Mouse (Mus musculus): ENCODE measurements around the gene Slc24a3.
A peak's percentile ranks its signal among the peaks of the same experiment; 100 is the strongest.

Slc24a3 gene

DNA sequence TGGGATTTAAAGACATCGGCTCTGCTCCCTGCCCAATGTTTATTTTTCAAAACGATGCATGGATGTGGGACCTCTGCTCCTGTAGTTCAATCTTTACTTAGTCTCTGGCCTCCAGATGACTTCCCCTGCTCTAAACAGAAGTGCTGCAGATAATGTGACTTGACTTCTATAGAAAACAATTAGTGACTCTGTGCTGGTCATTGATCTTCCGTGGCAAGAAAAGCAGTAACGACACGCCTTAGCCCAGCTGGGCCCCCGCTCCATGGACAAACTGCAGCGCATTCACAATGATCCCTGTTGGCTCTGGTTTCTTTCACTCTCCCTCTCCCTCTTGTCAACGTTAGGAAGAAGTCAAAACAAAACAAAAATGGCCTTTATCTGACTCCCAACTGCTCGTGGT lies 453.6 kb downstream of the Slc24a3 start:
- DNase-seq (ENCODE audit: low spot score): no peak

DNA sequence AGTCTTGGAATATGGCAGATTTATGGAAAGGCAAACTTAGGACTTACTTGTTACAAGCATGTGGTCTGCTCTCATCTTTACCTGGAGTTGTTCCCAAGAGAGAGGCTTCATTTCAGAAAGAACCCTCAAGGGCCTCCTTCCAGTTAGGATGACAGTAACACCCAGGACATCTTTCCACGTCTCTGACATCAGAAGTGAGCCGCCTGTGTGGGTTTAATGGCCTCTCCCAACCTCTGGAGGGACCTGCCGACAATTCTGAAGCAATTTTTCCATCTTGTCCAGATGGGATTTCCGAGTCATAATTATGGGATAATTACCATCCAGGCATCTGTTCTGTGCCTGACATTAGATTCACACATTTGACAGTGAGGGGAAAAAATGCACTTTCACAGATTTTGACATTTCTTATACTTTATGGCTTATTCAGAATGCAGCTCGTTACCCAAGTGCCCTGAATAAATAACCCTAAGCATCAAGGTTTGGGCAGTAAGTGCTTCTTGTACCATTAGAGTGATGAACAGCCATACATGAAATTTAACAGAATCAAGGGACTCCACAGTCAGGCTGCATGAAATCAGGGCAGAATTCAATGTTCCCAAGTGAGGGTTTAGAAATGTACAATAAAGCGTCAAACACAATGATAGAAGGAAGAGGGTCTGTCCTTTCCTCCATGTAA lies 463.7 kb downstream of the Slc24a3 start:
- DNase-seq (ENCODE audit: low spot score): no peak

DNA sequence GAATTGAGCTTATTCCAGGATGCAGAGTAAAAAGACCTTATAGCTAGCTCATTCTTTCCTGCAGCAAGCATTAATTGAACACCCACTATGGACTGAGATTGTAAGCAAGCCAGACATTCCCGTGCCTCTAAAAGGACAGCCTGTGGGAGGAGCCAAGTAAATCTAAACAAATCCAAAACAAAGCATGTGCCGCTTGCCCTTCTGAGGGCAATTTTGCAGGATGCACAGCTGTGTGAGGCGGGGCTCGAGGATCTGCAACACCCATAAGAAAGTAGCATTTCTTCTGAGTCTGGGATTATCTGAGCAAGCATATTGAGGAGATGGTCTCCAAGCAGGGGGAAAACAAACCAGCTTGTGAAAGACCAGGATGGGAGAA lies 464.2 kb downstream of the Slc24a3 start:
- DNase-seq (ENCODE audit: low spot score): no peak

DNA sequence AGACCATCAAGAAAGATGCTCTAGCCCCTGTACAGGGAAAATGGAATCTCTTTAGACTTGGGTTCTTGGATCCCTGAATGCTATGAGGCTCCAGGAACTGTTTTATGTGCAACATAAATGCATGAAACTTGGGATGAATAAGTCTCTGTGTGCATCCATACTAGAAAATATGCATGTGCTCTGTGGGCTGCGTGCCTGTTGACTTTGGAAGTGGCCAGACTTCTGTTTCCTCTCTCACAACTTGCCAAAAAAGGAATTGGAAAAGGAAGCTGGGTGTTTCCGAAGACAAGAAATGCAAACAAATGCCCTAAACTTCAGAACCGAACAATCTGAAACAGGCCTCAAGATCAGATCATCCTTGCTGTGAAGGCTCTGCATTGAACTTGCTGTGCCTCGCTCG lies 466.3 kb downstream of the Slc24a3 start:
- no peak for DNase-seq (ENCODE audit: low spot score)

DNA sequence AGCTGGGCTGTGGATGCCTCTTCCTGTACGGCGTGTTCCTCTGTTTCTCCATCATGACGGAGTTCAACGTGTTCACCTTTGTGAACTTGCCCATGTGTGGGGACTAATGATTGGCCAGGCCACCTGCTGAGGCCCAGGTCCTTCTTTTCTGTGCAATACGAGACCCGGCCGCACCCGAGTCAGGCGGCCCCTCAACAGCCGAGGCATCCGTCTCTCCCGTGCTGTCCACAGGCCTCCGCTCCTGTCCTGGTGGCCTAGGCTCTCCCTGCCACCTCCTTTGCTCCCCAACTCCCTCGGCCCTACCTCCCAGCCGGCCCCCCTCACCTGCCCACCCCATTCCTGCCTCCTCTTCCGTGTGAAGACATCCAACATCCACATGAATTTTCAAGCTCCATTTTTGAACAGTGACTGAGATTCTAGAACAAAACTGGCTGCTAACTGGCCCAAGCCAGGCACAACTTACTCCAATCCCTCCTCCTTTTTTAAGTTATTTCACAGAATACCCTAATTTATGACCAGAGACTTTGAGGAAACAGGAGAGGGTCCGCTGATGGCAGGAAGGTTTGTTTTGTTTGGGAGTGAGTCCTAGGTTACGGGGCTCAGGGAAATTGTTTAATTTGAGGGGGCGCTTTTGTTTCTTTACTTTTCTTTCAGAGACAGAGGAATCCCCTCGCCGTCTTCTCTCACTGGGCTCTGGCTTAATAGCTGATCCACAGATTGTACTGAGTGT lies 472.9 kb downstream of the Slc24a3 start:
- DNase-seq (ENCODE audit: low spot score): no peak

DNA sequence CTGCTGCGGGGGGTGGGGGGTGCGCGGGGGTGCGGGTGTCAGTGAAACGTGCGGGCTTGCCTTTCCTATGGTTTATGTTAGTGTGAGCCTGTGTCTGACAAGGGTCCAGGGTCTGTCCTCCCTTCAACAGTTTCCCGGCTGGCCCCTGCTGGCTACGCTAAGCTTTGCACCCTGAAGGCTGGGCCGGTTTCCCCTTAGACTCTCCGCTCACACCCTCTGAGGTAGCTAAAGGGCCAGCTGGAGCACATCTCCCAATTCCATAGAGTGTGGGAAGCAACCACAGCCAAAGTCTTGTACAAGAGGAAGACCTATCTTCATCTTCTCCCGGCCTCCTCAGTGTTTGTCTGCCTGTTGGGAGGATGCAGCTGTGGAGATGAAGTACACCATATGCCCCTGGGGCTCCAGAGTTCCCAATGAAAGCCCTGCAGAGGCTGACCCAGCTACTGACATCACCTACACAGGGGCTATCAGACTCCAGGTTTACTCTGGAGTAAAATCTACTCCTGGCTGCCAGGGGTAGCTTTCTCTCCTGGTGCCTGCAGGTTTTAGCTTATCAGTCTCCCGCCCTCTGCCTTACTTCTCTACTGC lies 487.9 kb downstream of the Slc24a3 start:
- DNase-seq (ENCODE audit: low spot score): no peak

DNA sequence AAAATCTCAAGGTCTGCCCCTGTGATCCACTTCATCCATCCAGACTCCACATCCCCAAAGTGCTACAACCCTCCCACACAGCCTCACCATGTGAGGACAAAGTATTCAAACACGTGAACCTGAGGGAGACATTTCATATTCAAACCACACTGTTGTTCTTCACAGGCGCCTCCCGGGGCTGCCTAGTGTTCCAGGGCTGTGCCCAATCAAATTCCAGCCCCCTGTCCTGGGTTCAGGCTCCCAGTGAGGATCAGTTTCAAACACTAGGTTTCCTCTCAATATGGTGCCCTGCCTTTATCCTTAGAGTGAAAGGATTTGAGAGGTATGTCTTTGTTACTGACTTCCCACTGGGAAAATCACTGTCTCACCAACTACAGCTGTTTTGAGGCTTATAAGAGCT lies 488.6 kb downstream of the Slc24a3 start:
- no peak for DNase-seq (ENCODE audit: low spot score)

DNA sequence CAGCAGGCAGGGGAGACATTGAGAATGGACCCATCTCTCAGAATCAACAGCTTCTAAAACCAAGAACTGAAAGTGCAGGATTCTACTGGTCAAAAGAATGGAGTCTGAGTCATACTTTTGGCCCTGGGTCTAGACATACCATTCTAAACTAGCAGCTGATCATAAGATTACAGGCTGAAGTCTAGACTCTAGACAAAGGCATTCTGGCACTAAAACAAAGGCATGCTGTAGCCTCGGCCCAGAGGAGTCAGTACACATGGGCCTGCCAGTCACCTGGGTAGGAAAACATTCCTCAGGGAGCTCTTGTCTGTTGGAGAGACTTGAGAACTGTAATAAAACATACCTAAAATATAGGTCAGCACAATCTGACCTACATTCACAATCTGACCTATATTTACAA lies 489.2 kb downstream of the Slc24a3 start:
- no peak for DNase-seq (ENCODE audit: low spot score)

DNA sequence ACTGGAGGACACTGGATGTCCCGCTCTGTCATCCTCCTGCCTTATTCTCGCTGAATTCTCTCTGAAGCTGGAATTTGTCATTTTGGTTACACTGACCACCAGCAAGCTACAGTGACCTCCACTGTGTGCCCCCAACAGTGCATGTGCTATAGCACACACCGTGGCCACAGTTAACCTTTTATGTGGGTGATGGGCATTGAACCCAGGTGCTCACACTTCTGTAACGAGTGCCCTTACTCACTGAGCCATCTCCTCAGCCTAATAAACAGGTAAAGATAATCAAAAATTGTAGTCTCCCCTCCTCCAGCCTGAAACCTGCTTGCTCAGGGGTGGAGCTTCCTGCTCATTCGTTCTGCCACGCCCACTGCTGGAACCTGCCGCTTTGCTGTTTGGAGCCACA lies 493.7 kb downstream of the Slc24a3 start:
- no peak for DNase-seq (ENCODE audit: low spot score)

DNA sequence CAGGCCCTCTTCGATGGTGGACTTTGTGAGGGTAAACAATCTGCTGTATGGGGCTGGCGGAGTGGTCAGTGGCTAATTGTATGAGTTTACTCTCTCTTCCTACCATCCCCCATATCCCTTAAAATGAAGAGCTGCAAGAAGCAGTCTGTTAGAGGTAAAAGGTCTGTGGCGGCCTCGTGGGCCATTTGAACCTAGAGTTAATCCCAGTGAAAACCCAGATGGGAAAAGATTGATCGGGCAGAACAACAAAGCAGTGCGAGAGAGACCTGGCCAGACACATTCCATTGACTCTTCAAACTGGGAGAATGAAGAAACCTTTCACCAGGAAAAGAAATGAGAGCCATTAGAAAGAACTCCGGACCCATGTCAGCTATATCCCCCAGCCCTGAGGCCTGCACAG lies 496.3 kb downstream of the Slc24a3 start:
- no peak for DNase-seq (ENCODE audit: low spot score)

DNA sequence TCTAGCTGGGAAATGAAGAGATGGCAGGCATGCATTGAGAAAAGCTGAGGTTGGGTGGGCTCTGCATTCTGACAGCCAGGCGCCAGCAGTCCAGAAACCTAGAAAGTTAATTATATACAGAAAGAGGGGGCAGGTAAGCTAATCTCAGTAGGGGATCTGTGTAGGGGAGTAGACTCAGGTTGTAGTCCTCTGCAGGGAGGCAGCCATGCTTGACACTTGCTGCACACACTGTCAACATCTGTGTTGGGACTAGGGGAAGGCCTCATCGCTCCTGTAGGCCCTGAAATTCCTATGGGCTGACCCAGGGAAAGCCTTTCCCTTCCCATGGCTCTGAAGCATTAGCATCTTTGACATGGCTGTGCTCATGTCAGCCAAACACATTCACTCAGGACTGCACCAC lies 496.8 kb downstream of the Slc24a3 start:
- DNase-seq (ENCODE audit: low spot score): no peak

DNA sequence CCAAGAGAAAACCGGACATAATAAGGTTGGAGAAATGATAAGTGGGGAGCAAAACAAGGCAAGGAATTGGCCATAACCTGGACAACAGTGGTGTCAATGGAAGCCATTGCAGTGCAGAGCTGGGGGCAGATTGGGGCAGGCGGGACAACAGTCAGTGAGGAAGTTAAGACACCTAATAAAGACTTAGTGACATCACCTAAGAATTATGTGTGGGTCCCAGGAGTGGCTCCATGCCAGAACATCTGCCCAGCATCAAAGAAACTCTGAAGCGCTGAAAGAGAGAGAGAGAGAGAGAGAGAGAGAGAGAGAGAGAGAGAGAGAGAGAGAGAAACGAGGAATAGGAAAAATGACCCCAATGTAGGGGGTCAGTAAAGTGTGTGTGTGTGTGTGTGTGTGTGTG lies 500.6 kb downstream of the Slc24a3 start:
- no peak for DNase-seq (ENCODE audit: low spot score)

DNA sequence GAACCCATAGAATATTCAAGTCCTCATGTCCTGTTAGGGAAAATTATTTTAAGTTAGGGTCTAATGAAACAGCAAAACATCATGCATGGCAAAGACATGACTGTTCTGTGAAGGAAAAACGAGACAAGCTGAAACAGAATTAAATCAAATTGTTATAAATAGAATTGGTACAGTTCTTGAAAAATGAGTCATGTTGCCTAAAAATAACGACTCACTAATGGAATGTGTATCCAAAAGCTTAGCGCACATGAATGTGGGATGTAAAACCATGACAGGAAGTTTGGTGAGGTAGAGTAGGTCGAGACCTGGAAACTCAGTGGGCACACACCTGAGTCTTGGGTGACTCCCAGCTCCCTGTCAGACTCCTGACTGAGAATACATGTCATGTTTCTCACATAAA lies 502.6 kb downstream of the Slc24a3 start:
- DNase-seq (ENCODE audit: low spot score): no peak

DNA sequence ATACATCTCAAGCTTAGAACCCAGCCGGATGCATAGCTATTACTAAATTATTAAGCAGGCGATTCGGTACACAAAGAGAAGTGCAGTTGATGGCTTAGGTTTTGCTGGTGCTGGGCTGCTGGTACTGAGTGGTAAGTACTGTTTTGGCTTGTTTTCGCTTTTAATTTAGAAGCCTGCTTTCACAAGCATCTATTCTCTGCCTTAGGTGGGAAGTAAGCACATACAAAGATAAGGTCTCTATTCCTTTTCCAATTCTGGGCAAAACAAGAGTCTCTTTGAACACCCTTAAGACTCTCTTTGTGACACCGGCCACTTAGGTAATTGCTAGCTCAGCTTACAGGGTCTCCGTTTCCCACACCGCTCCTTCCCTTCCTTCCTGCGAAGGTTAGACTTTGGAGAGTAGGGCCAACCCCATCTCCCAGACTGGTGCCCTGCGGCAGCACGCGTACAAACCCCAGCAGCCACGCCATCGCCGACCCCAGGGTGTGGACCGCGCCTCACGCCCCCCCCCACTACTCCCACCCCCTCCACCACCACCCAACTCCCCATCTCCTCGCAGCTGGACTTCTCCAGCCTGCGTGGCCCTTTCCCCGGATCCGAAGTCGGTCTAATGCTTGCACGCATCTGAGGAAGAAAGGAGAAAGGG lies 507.1 kb downstream of the Slc24a3 start:
- DNase-seq (ENCODE audit: low spot score): peak; percentile 8

DNA sequence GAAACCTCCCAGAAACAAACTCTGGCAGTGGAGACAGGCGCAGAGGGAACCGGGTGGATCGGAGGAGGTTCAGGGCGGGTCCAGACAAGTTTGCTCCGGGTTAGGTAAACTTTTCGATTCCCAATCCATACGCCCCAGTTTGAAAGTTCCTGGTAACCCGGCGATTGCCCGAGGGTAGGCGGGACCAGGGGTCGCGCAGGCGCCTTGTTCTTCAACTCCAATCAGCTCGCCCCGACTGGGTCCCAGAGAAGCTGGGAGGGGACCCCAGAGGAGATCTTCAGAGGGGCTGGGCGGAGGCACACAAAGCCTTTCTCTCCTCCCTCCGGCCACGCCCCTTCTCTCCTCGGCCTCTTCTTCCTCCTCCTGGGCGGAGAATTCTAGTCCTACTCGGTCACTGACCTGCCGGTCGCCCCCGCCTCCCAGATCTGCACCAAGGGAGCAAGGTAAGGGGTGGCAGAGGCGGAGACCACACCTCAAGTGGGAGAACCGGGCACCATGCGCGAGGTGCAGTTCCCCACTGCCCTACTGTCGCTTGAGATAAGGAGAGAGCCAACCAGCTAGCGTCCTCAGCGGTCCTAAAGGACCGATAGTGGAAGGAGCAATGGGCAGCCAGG lies 507.7 kb downstream of the Slc24a3 start, which contains the start of gene Rin2:
TSS of gene Rin2 (plus strand) at position 74 of the 614 bp plus-strand sequence.
- DNase-seq (ENCODE audit: low spot score): peak; percentile 59

DNA sequence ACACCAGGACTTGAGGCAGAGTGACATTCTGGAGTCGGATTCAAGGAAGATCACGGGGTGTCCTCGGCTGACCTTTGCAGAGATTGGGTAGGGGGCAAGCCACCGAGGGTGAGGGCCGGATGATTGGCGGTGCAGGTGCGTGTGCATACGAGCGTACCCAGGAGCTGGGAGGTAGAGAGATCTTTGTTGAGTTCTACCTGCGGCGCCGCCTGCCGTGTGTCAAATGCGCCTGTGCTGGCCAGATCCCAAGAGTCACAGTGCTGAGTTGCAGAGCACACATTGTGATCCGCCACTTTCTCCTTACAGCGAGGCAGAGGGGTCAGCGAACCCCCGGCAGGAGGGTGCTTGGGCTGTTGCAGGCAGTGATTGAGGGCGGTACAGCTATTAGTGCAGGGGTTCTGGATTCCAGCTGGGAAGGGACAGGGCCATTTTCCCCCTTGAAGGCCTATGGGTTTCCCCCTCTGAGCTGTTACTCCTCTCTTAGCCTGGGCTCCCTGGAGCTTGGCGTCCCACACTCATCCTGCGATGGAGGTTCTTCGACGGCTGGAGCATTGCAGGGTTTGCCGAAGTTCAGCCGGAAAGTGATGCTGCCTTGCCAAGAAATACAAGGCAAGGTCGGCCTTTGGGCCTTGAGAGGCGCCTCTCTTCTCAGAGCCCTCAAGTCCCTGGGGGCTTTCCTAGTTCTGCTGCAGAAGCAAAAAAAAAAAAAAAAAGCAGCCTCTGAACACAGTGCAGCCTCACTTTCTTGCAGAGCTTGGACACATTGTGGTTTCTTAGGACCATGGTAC lies 508.4 kb downstream of the Slc24a3 start:
- DNase-seq (ENCODE audit: low spot score): peak; percentile 40

DNA sequence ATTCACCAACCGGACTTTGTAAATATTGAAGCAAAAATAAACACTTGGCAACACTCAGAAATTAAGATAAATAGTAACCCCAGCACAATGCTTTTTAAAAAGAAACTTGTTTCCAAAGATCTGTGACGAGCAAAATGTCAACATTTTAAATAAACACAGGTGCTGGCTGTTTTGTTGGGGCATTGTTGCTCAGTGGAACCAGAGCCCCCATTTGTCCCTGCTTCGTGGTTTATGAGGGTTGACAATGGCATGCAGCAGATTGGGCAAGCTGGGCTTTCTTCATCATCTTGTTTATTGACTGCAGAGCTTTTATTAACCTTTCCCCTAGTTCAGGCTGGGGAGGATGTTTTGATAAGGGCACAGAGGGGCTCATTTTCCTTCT lies 509.0 kb downstream of the Slc24a3 start:
- no peak for DNase-seq (ENCODE audit: low spot score)

DNA sequence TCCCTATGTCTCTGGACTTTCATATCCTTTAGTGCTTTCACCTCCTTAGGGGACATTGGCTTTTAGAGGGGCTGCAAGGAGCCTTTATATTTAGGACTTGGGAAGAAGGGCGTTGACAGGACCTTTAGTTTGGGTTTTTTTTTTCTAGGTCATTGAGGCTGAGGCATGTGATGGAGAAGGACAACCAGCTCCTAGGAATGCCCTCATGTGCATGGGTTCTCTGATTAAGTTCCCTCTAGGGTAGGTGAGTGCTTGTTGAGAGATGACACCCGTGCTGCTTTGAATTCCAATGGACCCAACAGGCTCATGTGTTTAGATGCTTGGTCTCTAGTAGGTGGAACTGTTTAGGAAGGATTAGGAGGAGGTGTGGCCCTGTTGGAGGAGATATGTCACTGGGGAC lies 509.4 kb downstream of the Slc24a3 start:
- DNase-seq (ENCODE audit: low spot score): no peak

DNA sequence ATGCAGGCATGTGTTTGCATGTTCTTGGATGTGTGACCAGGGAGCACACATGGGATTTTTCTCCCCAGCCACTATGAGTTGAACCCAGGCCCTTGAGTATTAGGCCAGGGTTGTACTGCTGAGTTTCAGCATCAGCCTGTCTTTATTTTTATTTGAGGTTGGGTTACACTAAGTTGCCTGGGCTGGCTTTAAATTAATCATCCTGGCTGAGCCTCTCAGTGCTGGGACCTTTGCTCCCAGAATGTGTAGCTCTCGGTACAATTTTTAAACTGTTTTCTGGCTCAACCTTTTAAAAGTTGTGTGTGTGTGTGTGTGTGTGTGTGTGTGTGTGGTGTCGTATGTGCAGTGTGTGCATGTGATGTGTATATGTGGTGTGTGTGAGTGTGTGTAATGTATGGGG lies 512.6 kb downstream of the Slc24a3 start:
- DNase-seq (ENCODE audit: low spot score): no peak

DNA sequence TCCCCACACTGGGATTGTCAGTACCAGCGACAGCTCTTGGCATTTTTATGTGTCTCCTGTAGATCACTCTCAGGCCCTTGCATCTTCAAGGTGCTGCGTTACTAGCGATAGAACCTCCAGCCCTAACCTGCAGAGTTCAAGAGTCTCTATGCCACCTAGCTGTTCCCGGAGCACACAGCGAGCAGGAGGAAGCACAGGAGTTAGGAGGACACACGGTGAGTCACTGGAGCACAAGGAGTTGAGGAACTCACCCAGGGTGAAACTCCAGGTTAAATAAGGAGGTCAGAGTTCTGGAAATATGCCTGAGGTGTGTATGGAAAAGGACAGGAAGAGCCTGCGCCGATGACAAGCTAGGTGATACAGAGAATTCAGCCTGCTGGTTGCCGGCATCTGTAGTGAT lies 513.2 kb downstream of the Slc24a3 start:
- DNase-seq (ENCODE audit: low spot score): no peak

DNA sequence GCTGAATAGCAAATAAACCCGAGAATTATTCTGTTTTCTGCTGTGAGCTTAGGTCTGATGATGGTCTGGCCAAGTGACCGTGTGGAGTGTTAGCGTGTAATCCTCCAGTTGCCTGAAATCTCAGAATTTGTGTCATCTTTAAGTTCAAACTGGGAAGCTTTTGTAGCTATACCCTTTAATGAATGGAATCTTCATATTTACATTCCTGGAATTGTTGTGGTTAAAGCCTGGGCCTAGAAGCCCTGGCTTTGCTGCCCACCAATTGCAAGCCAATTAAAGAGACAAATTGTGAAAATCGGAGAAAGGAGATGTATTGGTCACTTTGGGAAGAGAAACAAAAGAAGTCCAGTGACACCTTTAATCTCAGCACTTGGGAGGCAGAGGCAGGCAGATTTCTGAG lies 514.1 kb downstream of the Slc24a3 start:
- no peak for DNase-seq (ENCODE audit: low spot score)

DNA sequence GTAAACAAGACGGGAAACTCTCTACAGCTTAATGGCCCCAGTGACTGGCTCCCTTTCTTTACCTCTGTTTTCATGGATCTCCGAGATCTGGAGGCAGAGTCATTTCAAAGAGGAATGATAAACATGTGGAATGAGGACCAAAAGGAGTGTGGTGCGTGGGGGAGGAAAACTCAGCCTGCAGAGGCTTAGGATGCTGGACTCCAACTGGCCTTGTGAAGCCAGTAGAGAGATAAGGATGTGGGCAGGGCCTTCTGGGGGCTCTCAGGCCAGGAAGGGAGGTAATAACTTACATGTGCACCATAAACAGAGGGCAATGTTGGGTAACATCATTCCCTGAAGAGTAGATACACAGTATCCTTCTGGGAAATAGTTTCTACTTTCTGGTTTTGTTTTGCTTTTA lies 515.4 kb downstream of the Slc24a3 start:
- no peak for DNase-seq (ENCODE audit: low spot score)
